Mouse (Mus musculus): Measurements from ENCODE around the gene Dennd6a. TPM values are rescaled to one million over a fixed set of nuclear protein-coding genes. Genes with fewer than 3 reads are reported as not detected.

Gene Dennd6a
- polyA plus RNA-seq, 1 experiment from 2014 or later = 18.5 TPM

Small RNA genes within 50 kb of the gene (microRNA-seq; reads per million reads assigned to microRNA genes)
- 0.73 reads per million for gene Mir7672

Other genes starting within 250 kb of the Dennd6a start
- 16.7 and 19.1 TPM in 2 replicates for gene Slmap, start 38.9 kb upstream of the Dennd6a start, polyA plus RNA-seq (2014; fragmentation: Nextera tagmentation; extraction: Ambion mirVana)
- gene Arf4, start 64.2 kb downstream of the Dennd6a start, polyA plus RNA-seq (2014; fragmentation: Nextera tagmentation; extraction: Ambion mirVana) = 544 and 580 TPM in 2 replicates
- gene Pde12, start 96.0 kb downstream of the Dennd6a start, polyA plus RNA-seq (2014; fragmentation: Nextera tagmentation; extraction: Ambion mirVana) = 14.6 and 15.6 TPM in 2 replicates
- 0.04 and 0.12 TPM in 2 replicates for gene Dnah12, start 119.4 kb downstream of the Dennd6a start, polyA plus RNA-seq (2014; fragmentation: Nextera tagmentation; extraction: Ambion mirVana)

All from midbrain, embryonic 14.5 days (tissue).